Mouse (Mus musculus) MN1 (cell line): ENCODE results near the gene Cmss1.

ENCODE experiments used
- DNase-seq: peaks from one replicate; pipeline ENCODE4 v3.0.0-alpha.2; 2016; ENCODE audit warnings: low spot score

Gene Cmss1

GRCm38 (mm10) chr16:57295216-57295934 lies 311.3 kb downstream of the Cmss1 start:
- DNase-seq, result no peak

GRCm38 (mm10) chr16:57292765-57293164 lies 313.9 kb downstream of the Cmss1 start, which contains the start of gene Tmem30c:
Gene Tmem30c (minus strand): TSS chr16:57292865.
- no peak for DNase-seq

GRCm38 (mm10) chr16:57292296-57292695 lies 314.4 kb downstream of the Cmss1 start:
- no peak for DNase-seq

GRCm38 (mm10) chr16:57291696-57292095 lies 315.0 kb downstream of the Cmss1 start:
- no peak for DNase-seq

- DNase-seq, result no peak
These were observed 325.2 kb downstream of the Cmss1 start for GRCm38 (mm10) chr16:57281417-57281816.

GRCm38 (mm10) chr16:57280221-57281217 lies 326.1 kb downstream of the Cmss1 start:
- DNase-seq, result no peak

GRCm38 (mm10) chr16:57278976-57279626 lies 327.6 kb downstream of the Cmss1 start:
- DNase-seq, result no peak

- DNase-seq, result no peak
These were observed 336.9 kb downstream of the Cmss1 start for GRCm38 (mm10) chr16:57269751-57270150.

GRCm38 (mm10) chr16:57268058-57268841 lies 338.4 kb downstream of the Cmss1 start:
- DNase-seq, result no peak

GRCm38 (mm10) chr16:57267068-57267467 lies 339.6 kb downstream of the Cmss1 start:
- DNase-seq, result peak; percentile 20

- no peak for DNase-seq
These were observed 346.5 kb downstream of the Cmss1 start for GRCm38 (mm10) chr16:57260152-57260551.

GRCm38 (mm10) chr16:57259356-57260083 lies 347.1 kb downstream of the Cmss1 start:
- DNase-seq, result no peak
